Mouse (Mus musculus) testis, adult 2 months (tissue): Measurements from ENCODE around the gene Lin7c. TPM values are rescaled to one million over a fixed set of nuclear protein-coding genes. Genes with fewer than 3 reads are reported as not detected.

Source experiments
- H3K27ac ChIP-seq: fragments of 200-500 bp; 2 replicates; pipeline ENCODE4 v1.5.1; 2012; ENCODE audit warnings: low read depth, low read length; ENCODE audit not compliant: control insufficient read depth, insufficient read depth
- H3K27me3 ChIP-seq: fragments of 200-500 bp; 2 replicates; pipeline ENCODE4 v1.6.1; 2012; ENCODE audit warnings: mild to moderate bottlenecking, low read length, moderate library complexity; ENCODE audit not compliant: control insufficient read depth, insufficient read depth
- H3K36me3 ChIP-seq: fragments of 200-500 bp; 2 replicates; pipeline ENCODE4 v1.6.1; 2012; ENCODE audit warnings: mild to moderate bottlenecking, low read length; ENCODE audit not compliant: control insufficient read depth, insufficient read depth
- H3K4me1 ChIP-seq: fragments of 200-500 bp; 2 replicates; pipeline ENCODE4 v1.6.1; 2012; ENCODE audit warnings: low read length; ENCODE audit not compliant: control insufficient read depth, insufficient read depth
- H3K4me3 ChIP-seq: fragments of 200-500 bp; 2 replicates; pipeline ENCODE4 v1.5.1; 2012; ENCODE audit warnings: low read depth, mild to moderate bottlenecking, low read length, moderate library complexity, mixed read lengths; ENCODE audit not compliant: control insufficient read depth
- CTCF ChIP-seq: fragments of 200-500 bp; IDR thresholded peaks from 2 replicates; pipeline ENCODE4 v1.5.1; 2012; ENCODE audit warnings: low read depth, mild to moderate bottlenecking, inconsistent platforms, low read length, moderate library complexity; ENCODE audit not compliant: control insufficient read depth, insufficient read depth, insufficient replicate concordance
- POLR2A ChIP-seq: fragments of 200-500 bp; IDR thresholded peaks from 2 replicates; pipeline ENCODE4 v1.6.1; 2012; ENCODE audit warnings: low read depth, mild to moderate bottlenecking, inconsistent platforms, low read length, moderate library complexity; ENCODE audit not compliant: control insufficient read depth
- polyA plus RNA-seq: library from polyadenylated mRNA; depleted of rRNA; stranded (reverse); fragments of >200 nt; gene quantifications from 2 replicates; pipeline ENCODE4 v1.2.3, GENCODE M21; 2012

Gene Lin7c
- polyA plus RNA-seq, 1 experiment, result 7.7 TPM

GRCm38 (mm10) chr2:109931978-109932780, 41.5 kb downstream of the Lin7c start:
- Histone ChIP-seq H3K36me3 (no peaks in the 10 kb centered on the region), H3K4me1 (no peaks in the 10 kb centered on the region), H3K27me3 (no peaks in the 10 kb centered on the region), H3K27ac (no peak overlapping the region), H3K4me3 (no peak overlapping the region)
- no peak for TF ChIP-seq POLR2A
- no peak for TF ChIP-seq CTCF

GRCm38 (mm10) chr2:109933151-109933550, 42.5 kb downstream of the Lin7c start:
- no peak for TF ChIP-seq POLR2A
- no peak for TF ChIP-seq CTCF
- Histone ChIP-seq H3K27me3 (no peaks in the 10 kb centered on the region), H3K27ac (no peak overlapping the region)

GRCm38 (mm10) chr2:109934086-109934485, 43.4 kb downstream of the Lin7c start:
- H3K27ac ChIP-seq, result no peak overlapping the region
- H3K27me3 ChIP-seq, result no peaks in the 10 kb centered on the region
- TF ChIP-seq CTCF, result no peak

More at GRCm38 (mm10) chr2:109933151-109933550, 42.5 kb downstream of the Lin7c start:
- H3K4me3 ChIP-seq, result no peak overlapping the region
- H3K36me3 ChIP-seq, result no peaks in the 10 kb centered on the region
- H3K4me1 ChIP-seq, result no peaks in the 10 kb centered on the region

GRCm38 (mm10) chr2:109935194-109935593, 44.5 kb downstream of the Lin7c start:
- H3K4me1 ChIP-seq, result no peaks in the 10 kb centered on the region
- H3K27me3 ChIP-seq, result no peaks in the 10 kb centered on the region
- H3K27ac ChIP-seq, result no peak overlapping the region
- H3K4me3 ChIP-seq, result no peak overlapping the region
- no peak for TF ChIP-seq POLR2A
- no peak for TF ChIP-seq CTCF
- H3K36me3 ChIP-seq, result no peaks in the 10 kb centered on the region

More at GRCm38 (mm10) chr2:109934086-109934485, 43.4 kb downstream of the Lin7c start:
- Histone ChIP-seq H3K4me3 (no peak overlapping the region), H3K36me3 (no peaks in the 10 kb centered on the region), H3K4me1 (no peaks in the 10 kb centered on the region)

GRCm38 (mm10) chr2:109935754-109936409, 45.2 kb downstream of the Lin7c start:
- no peaks in the 10 kb centered on the region for H3K36me3 ChIP-seq
- no peaks in the 10 kb centered on the region for H3K4me1 ChIP-seq
- no peaks in the 10 kb centered on the region for H3K27me3 ChIP-seq
- no peak overlapping the region for H3K27ac ChIP-seq
- TF ChIP-seq CTCF (no peak), POLR2A (no peak)
- H3K4me3 ChIP-seq, result no peak overlapping the region

GRCm38 (mm10) chr2:109936410-109936755, 45.7 kb downstream of the Lin7c start:
- no peaks in the 10 kb centered on the region for H3K27me3 ChIP-seq
- no peaks in the 10 kb centered on the region for H3K4me1 ChIP-seq
- TF ChIP-seq POLR2A (no peak), CTCF (no peak)
- no peaks in the 10 kb centered on the region for H3K36me3 ChIP-seq
- H3K4me3 ChIP-seq, result no peak overlapping the region
- H3K27ac ChIP-seq, result no peak overlapping the region

- Histone ChIP-seq H3K27me3 (no peaks in the 10 kb centered on the region), H3K27ac (no peak overlapping the region), H3K4me3 (no peak overlapping the region), H3K36me3 (no peaks in the 10 kb centered on the region), H3K4me1 (no peaks in the 10 kb centered on the region)
- TF ChIP-seq CTCF (no peak), POLR2A (no peak)
Measured at GRCm38 (mm10) chr2:109941973-109942444, 51.4 kb downstream of the Lin7c start.
